In the genomic region with DNA sequence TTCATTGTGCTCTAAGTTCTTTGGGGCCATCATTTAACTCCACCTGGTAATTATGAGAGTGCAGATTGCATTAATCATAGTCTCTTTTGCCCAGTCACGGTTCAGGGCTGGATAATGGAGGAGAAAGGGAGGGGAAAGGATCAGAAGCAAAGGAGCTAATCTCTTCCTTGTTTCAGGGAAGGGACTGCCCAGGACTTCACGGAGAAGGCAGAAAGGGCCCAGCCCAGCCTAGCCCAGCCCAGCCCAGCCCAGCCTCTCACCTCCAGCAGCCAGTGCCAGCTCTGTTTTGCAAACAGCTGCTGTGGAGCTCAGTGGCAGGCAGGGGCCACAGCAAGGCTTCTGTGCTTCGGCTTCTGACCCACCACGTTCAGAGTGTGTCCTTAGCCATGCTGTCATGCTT, we compare ENCODE assay signal across 24 mouse cellular contexts.
DNase-seq lines count a peak whose midpoint lies in the region; ATAC-seq lines count a peak whose summit lies in the region.
"Had no signal": no experiment of that assay in that cellular context is flagged by ENCODE, and none has a peak within 500 bp of the region (broad histone marks: within the 10 kb centered on the region; RNA-seq: fewer than 3 reads in every experiment).

No protein-coding gene starts in this region.

- peak overlapping the region; percentile 64 for H3K4me3 ChIP-seq in megakaryocyte, embryonic 14.5 days (replicated peaks)
- H3K4me3 ChIP-seq: heart, embryonic 15.5 days; left cerebral cortex, adult 2 months; liver, embryonic 13.5 days had no signal

- DNase-seq in cerebellum, adult 11-12 months = peak; percentile 2
- DNase-seq in cerebellum, postnatal 10 days = no peak
- peak; percentile 36 for DNase-seq in testis, postnatal 10 days (ENCODE audit: low spot score)
- DNase-seq in testis, postnatal 14 days (ENCODE audit: low spot score) = no peak
- DNase-seq in frontal cortex, postnatal 36 days (ENCODE audit: low spot score in 2 of 2) = no peak
- DNase-seq in urinary bladder, adult 2 months (ENCODE audit: low spot score) = no peak
- DNase-seq: adrenal gland, postnatal 10 days; cerebellum, adult 8-10 months; forebrain, postnatal 0 days; gastrocnemius, postnatal 36 days; heart, postnatal 36 days; kidney, adult 9 months; kidney, postnatal 36 days; liver, embryonic 13.5 days; lung, embryonic 14.5 days; lung, postnatal 36 days; right cerebral cortex, adult 18-20 months; thymus, postnatal 36 days had no signal

- peaks cover under 1% of the 10 kb centered on the region for H3K27me3 ChIP-seq in megakaryocyte, embryonic 14.5 days (replicated peaks)
- H3K27me3 ChIP-seq: heart, embryonic 15.5 days; liver, embryonic 13.5 days had no signal

- no peaks in the 10 kb centered on the region for H3K36me3 ChIP-seq in megakaryocyte, embryonic 14.5 days (replicated peaks; ENCODE audit: low read length)
- H3K36me3 ChIP-seq: heart, embryonic 15.5 days; liver, embryonic 13.5 days had no signal

- ATAC-seq in megakaryocyte, adult 5-6 weeks (ENCODE audit: poor library complexity, severe bottlenecking) = no peak
- ATAC-seq: activated CD4-positive, CD25-positive, alpha-beta regulatory T cell, adult 4 months; forebrain, postnatal 0 days; inflammation-experienced regulatory T-cells, adult 6 months had no signal

- peaks cover 78% of the 10 kb centered on the region for H3K4me1 ChIP-seq in megakaryocyte, embryonic 14.5 days
- H3K4me1 ChIP-seq: liver, embryonic 13.5 days had no signal

- H3K9me3 ChIP-seq in megakaryocyte, embryonic 14.5 days = peaks cover 4% of the 10 kb centered on the region; the same call in 1 of the 2 replicates
- H3K9me3 ChIP-seq: heart, embryonic 15.5 days; liver, embryonic 13.5 days had no signal

Comparison
In these comparisons a context has a peak if more than half of its experiments do, and no peak if none do; other contexts are left out.
1. DNase-seq: peak in cerebellum, adult 11-12 months (single experiment) and testis, postnatal 10 days (single experiment); none in cerebellum, postnatal 10 days (0 of 2), testis, postnatal 14 days (single experiment), frontal cortex, postnatal 36 days (0 of 2) and urinary bladder, adult 2 months (single experiment).